Mouse (Mus musculus): ENCODE measurements at regions not wholly inside any gene's neighbourhood (a gene's known extent, or its start where the extent isn't known, plus 50 kb on each side); places are given as distances from the start of the nearest gene placed in this dataset.

DNA sequence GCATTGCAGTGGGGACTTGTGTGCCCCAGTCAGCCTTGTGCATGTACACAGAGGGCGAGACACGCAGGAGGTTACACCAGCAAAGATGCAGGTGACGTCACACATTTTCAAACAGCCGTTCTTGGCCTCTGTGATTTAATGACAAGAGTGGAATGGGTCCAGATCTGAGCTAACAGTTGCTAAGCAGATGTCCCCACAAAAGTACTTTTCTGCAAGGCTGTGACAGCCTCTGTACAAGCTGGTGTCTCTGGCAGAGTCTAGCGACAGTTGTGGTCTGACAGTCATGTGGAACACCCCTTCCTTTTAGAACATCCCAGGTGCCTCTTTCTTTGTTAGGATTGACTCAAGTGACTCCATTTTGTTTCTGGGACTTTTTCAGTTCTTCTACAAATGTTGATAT lies 203.1 kb downstream of the Bcl11b start:
- H3K36me3 ChIP-seq (ENCODE audit: control insufficient read depth, insufficient read depth): no peaks in the 10 kb centered on the region
- H3K79me2 ChIP-seq (ENCODE audit: control insufficient read depth, insufficient read depth): no peaks in the 10 kb centered on the region
- TF ChIP-seq FOSL1 (IDR thresholded peaks at IDR 0.05; ENCODE audit: insufficient read depth, low read length, poor library complexity, severe bottlenecking): no peak
- TF ChIP-seq USF1 (IDR thresholded peaks at IDR 0.05; ENCODE audit: low read depth): no peak
- TF ChIP-seq CTCF (IDR thresholded peaks at IDR 0.05; ENCODE audit: control insufficient read depth, insufficient read depth, insufficient read length): no peak
- no peak for TF ChIP-seq MYOD1 (IDR thresholded peaks at IDR 0.05; ENCODE audit: control insufficient read depth, insufficient read length, low read depth)
- TF ChIP-seq CEBPB (IDR thresholded peaks at IDR 0.05; ENCODE audit: low read depth): no peak
- TF ChIP-seq MYOG (IDR thresholded peaks at IDR 0.05; ENCODE audit: control insufficient read depth, extremely low read depth, insufficient read length): no peak
- no peak for TF ChIP-seq MAX (IDR thresholded peaks at IDR 0.05)
- H3K79me3 ChIP-seq (ENCODE audit: low read depth): no peaks in the 10 kb centered on the region
- H3ac ChIP-seq (ENCODE audit: control insufficient read depth, insufficient read length, low read depth): no peak overlapping the region
- H3K4me3 ChIP-seq (ENCODE audit: insufficient read depth, poor library complexity, severe bottlenecking): no peak overlapping the region
- H3K27me3 ChIP-seq (ENCODE audit: control insufficient read depth, insufficient read depth, insufficient read length): no peaks in the 10 kb centered on the region

- H3ac ChIP-seq (ENCODE audit: control insufficient read depth, insufficient read length, low read depth): peak overlapping the region; percentile 57
- no peak overlapping the region for H3K4me3 ChIP-seq (ENCODE audit: insufficient read depth, poor library complexity, severe bottlenecking)
- TF ChIP-seq MAX (IDR thresholded peaks at IDR 0.05) (peak; percentile 80), CEBPB (IDR thresholded peaks at IDR 0.05; ENCODE audit: low read depth) (no peak)
- H3K79me3 ChIP-seq (ENCODE audit: low read depth): no peaks in the 10 kb centered on the region
- no peaks in the 10 kb centered on the region for H3K36me3 ChIP-seq (ENCODE audit: control insufficient read depth, insufficient read depth)
- H3K79me2 ChIP-seq (ENCODE audit: control insufficient read depth, insufficient read depth): no peaks in the 10 kb centered on the region
- no peaks in the 10 kb centered on the region for H3K27me3 ChIP-seq (ENCODE audit: control insufficient read depth, insufficient read depth, insufficient read length)
Observed at GRCm38 (mm10) chr12:107807634-107808033, 195.8 kb downstream of the Bcl11b start.

GRCm38 (mm10) chr12:107808158-107808715 lies 195.2 kb downstream of the Bcl11b start:
- H3K79me2 ChIP-seq (ENCODE audit: control insufficient read depth, insufficient read depth): no peaks in the 10 kb centered on the region
- TF ChIP-seq FOSL1 (IDR thresholded peaks at IDR 0.05; ENCODE audit: insufficient read depth, low read length, poor library complexity, severe bottlenecking): no peak
- TF ChIP-seq USF1 (IDR thresholded peaks at IDR 0.05; ENCODE audit: low read depth): no peak
- TF ChIP-seq MYOG (IDR thresholded peaks at IDR 0.05; ENCODE audit: control insufficient read depth, extremely low read depth, insufficient read length): no peak
- no peak for TF ChIP-seq CTCF (IDR thresholded peaks at IDR 0.05; ENCODE audit: control insufficient read depth, insufficient read depth, insufficient read length)
- no peak overlapping the region for H3K4me3 ChIP-seq (ENCODE audit: insufficient read depth, poor library complexity, severe bottlenecking)
- no peaks in the 10 kb centered on the region for H3K27me3 ChIP-seq (ENCODE audit: control insufficient read depth, insufficient read depth, insufficient read length)
- no peaks in the 10 kb centered on the region for H3K79me3 ChIP-seq (ENCODE audit: low read depth)
- H3ac ChIP-seq (ENCODE audit: control insufficient read depth, insufficient read length, low read depth): no peak overlapping the region
- no peaks in the 10 kb centered on the region for H3K36me3 ChIP-seq (ENCODE audit: control insufficient read depth, insufficient read depth)

GRCm38 (mm10) chr12:107811231-107811630 lies 192.2 kb downstream of the Bcl11b start:
- TF ChIP-seq CTCF (IDR thresholded peaks at IDR 0.05; ENCODE audit: control insufficient read depth, insufficient read depth, insufficient read length) (no peak), CEBPB (IDR thresholded peaks at IDR 0.05; ENCODE audit: low read depth) (no peak), USF1 (IDR thresholded peaks at IDR 0.05; ENCODE audit: low read depth) (no peak), FOSL1 (IDR thresholded peaks at IDR 0.05; ENCODE audit: insufficient read depth, low read length, poor library complexity, severe bottlenecking) (no peak), MYOG (IDR thresholded peaks at IDR 0.05; ENCODE audit: control insufficient read depth, extremely low read depth, insufficient read length) (no peak), MAX (IDR thresholded peaks at IDR 0.05) (no peak), MYOD1 (IDR thresholded peaks at IDR 0.05; ENCODE audit: control insufficient read depth, insufficient read length, low read depth) (no peak)
- Histone ChIP-seq H3ac (ENCODE audit: control insufficient read depth, insufficient read length, low read depth) (no peak overlapping the region), H3K79me2 (ENCODE audit: control insufficient read depth, insufficient read depth) (no peaks in the 10 kb centered on the region), H3K36me3 (ENCODE audit: control insufficient read depth, insufficient read depth) (no peaks in the 10 kb centered on the region), H3K4me3 (ENCODE audit: insufficient read depth, poor library complexity, severe bottlenecking) (no peak overlapping the region), H3K27me3 (ENCODE audit: control insufficient read depth, insufficient read depth, insufficient read length) (no peaks in the 10 kb centered on the region), H3K79me3 (ENCODE audit: low read depth) (no peaks in the 10 kb centered on the region)

DNA sequence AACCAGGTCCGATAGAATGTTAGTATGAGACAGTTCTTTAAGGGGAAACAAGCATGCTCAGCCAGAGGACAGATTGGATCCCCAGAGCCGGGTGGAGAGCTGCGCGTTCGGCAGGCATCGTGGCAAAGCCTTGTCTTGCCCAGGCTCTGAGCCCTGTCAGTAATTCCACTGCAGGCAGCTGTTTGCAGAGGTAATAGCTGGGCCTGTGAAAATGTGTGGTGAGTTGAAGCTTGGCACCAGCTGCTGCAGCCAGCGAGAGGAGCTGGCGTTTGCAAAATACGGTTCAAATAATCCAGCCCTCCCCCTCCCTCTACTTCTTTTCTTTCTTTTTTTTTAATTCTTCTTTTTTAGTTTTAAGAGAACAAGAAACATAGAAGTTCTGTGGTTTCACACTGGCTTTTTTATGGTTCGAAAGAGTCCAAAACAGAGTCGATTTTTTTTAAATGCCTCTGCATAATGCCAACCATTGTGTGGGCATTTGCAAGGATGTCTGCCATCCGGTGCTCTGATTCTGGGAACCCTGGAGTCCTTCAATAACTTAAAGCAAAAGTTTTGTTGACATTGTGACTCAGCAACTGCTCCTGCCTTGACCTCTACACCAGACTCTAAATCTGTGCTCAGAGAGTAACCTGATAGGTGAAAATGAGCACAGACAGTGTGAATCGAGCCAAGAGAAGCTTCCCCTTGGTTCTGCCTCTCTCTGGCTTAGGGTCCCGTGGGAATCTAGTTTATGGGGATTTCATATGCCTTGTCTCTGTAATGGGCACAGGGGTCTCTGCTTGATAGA lies 190.7 kb downstream of the Bcl11b start:
- H3ac ChIP-seq (ENCODE audit: control insufficient read depth, insufficient read length, low read depth): peak overlapping the region; percentile 40
- H3K4me3 ChIP-seq (ENCODE audit: insufficient read depth, poor library complexity, severe bottlenecking): no peak overlapping the region
- no peak for TF ChIP-seq USF1 (IDR thresholded peaks at IDR 0.05; ENCODE audit: low read depth)
- TF ChIP-seq CTCF (IDR thresholded peaks at IDR 0.05; ENCODE audit: control insufficient read depth, insufficient read depth, insufficient read length): no peak
- TF ChIP-seq MYOD1 (IDR thresholded peaks at IDR 0.05; ENCODE audit: control insufficient read depth, insufficient read length, low read depth): peak; percentile 62
- no peak for TF ChIP-seq CEBPB (IDR thresholded peaks at IDR 0.05; ENCODE audit: low read depth)
- no peaks in the 10 kb centered on the region for H3K27me3 ChIP-seq (ENCODE audit: control insufficient read depth, insufficient read depth, insufficient read length)
- H3K36me3 ChIP-seq (ENCODE audit: control insufficient read depth, insufficient read depth): no peaks in the 10 kb centered on the region
- H3K79me3 ChIP-seq (ENCODE audit: low read depth): no peaks in the 10 kb centered on the region
- no peaks in the 10 kb centered on the region for H3K79me2 ChIP-seq (ENCODE audit: control insufficient read depth, insufficient read depth)

GRCm38 (mm10) chr12:107814926-107815325 lies 188.5 kb downstream of the Bcl11b start:
- Histone ChIP-seq H3K4me3 (ENCODE audit: insufficient read depth, poor library complexity, severe bottlenecking) (no peak overlapping the region), H3K27me3 (ENCODE audit: control insufficient read depth, insufficient read depth, insufficient read length) (no peaks in the 10 kb centered on the region), H3K36me3 (ENCODE audit: control insufficient read depth, insufficient read depth) (no peaks in the 10 kb centered on the region), H3ac (ENCODE audit: control insufficient read depth, insufficient read length, low read depth) (no peak overlapping the region), H3K79me3 (ENCODE audit: low read depth) (no peaks in the 10 kb centered on the region), H3K79me2 (ENCODE audit: control insufficient read depth, insufficient read depth) (no peaks in the 10 kb centered on the region)
- TF ChIP-seq FOSL1 (IDR thresholded peaks at IDR 0.05; ENCODE audit: insufficient read depth, low read length, poor library complexity, severe bottlenecking) (no peak), MYOG (IDR thresholded peaks at IDR 0.05; ENCODE audit: control insufficient read depth, extremely low read depth, insufficient read length) (no peak), MYOD1 (IDR thresholded peaks at IDR 0.05; ENCODE audit: control insufficient read depth, insufficient read length, low read depth) (no peak), CEBPB (IDR thresholded peaks at IDR 0.05; ENCODE audit: low read depth) (no peak), MAX (IDR thresholded peaks at IDR 0.05) (no peak)
